Mouse (Mus musculus) limb, embryonic 10.5 days (tissue): ENCODE measurements around the gene Zfp451. TPM values are rescaled to one million over a fixed set of nuclear protein-coding genes. Genes with fewer than 3 reads are reported as not detected.
A peak's percentile ranks its signal among the peaks of the same experiment; 100 is the strongest.
"Not testable (repeated sequence)": the region's sequence is repeated elsewhere in the genome, so short reads cannot be mapped to it uniquely, and the experiment has no call there.

ENCODE experiments used
- DNase-seq: peaks from one replicate; pipeline ENCODE4 v3.0.0-alpha.2; 2017; ENCODE audit warnings: low spot score
- H3K27ac ChIP-seq: fragments of 300-500 bp; sonication (generic); 2 replicates; pipeline ENCODE4 v1.5.1; 2016; ENCODE audit warnings: mild to moderate bottlenecking
- H3K27me3 ChIP-seq: fragments of 300-500 bp; sonication (generic); 2 replicates; pipeline ENCODE4 v1.6.1; 2016; ENCODE audit warnings: low read depth, mild to moderate bottlenecking; ENCODE audit not compliant: poor library complexity, severe bottlenecking
- H3K36me3 ChIP-seq: fragments of 300-500 bp; sonication (generic); 2 replicates; pipeline ENCODE4 v1.6.1; 2016; ENCODE audit warnings: mild to moderate bottlenecking, moderate library complexity
- H3K4me1 ChIP-seq: fragments of 300-500 bp; sonication (generic); 2 replicates; pipeline ENCODE4 v1.6.1; 2016
- H3K4me3 ChIP-seq: fragments of 300-500 bp; sonication (generic); 2 replicates; pipeline ENCODE4 v1.5.1; 2016; ENCODE audit warnings: mild to moderate bottlenecking, moderate library complexity
- H3K9me3 ChIP-seq: fragments of 300-500 bp; sonication (generic); replicated peaks from 2 replicates; pipeline ENCODE4 v1.6.1; 2016; ENCODE audit warnings: mild to moderate bottlenecking
- WGBS: fragments of 180-500 bp; shearing (Covaris S2); methylation state at CpG from one replicate; pipeline ENCODE4 v1.1.7; 2016; 5-methylcytosine and 5-hydroxymethylcytosine counted together
- polyA plus RNA-seq: library from polyadenylated mRNA; unstranded; fragments of >200 nt; fragmentation: Nextera tagmentation; extraction: Ambion mirVana; gene quantifications from 2 replicates; pipeline ENCODE4 v1.2.1, GENCODE M21; 2016

The Zfp451 gene
- polyA plus RNA-seq, 1 experiment from 2014 or later: 36.1 TPM

- 92% methylated on average over 21 of the region's 21 CpGs for WGBS
Measured at GRCm38 (mm10) chr1:33754965-33755735, 59.2 kb downstream of the Zfp451 start.

DNA sequence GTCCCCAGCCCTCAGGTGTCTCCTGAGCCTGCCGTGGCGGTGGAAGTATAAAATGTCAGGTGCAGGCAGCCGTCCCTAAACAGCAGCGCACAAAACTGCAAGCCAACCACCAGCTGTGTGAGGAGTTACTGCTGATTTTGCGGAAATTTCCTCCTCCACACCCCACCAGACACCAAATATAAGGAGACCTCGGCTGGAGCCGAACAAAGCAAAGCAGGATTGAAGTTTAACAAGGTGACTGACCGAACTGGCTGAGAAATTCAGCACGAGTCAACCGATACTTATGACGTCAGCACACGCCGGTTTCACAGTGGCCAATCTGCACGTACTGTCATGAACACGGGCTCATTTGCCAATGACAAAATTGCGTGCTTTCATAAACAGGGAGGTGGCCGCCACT lies 60.3 kb downstream of the Zfp451 start:
- DNase-seq: no peak
- Histone ChIP-seq H3K9me3 (no peaks in the 10 kb centered on the region; the same call in 1 of the 2 replicates), H3K4me1 (peaks cover 23% of the 10 kb centered on the region), H3K4me3 (no peak overlapping the region), H3K27me3 (no peaks in the 10 kb centered on the region), H3K27ac (no peak overlapping the region), H3K36me3 (peaks cover 32% of the 10 kb centered on the region)
- 97% methylated on average over 17 of the region's 17 CpGs for WGBS

More at GRCm38 (mm10) chr1:33754965-33755735, 59.2 kb downstream of the Zfp451 start:
- Histone ChIP-seq H3K9me3 (no peaks in the 10 kb centered on the region; the same call in 1 of the 2 replicates), H3K27me3 (no peaks in the 10 kb centered on the region), H3K36me3 (peaks cover 31% of the 10 kb centered on the region), H3K4me3 (no peak overlapping the region), H3K4me1 (peaks cover 23% of the 10 kb centered on the region), H3K27ac (no peak overlapping the region)
- no peak for DNase-seq

DNA sequence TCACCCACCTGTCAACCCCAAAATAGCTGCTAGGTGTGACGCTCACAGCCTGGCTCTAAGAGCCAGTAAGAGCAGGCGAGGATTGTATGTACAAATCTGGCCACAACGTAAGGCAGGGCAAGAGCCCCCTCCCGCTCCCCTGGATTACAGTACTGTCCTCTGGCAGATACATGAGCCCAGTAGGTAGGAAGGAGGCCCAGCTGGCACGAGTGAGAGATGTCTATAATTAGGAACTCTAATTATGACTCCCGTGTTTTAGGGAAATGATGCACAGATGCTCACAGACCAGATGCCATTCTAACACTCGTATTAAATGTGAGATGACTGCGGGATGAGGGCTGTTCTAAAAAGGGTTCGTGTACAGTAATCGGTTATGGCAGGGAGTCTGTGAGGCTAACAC lies 63.1 kb downstream of the Zfp451 start:
- Histone ChIP-seq H3K36me3 (peaks cover 60% of the 10 kb centered on the region), H3K27me3 (no peaks in the 10 kb centered on the region), H3K27ac (no peak overlapping the region), H3K4me3 (no peak overlapping the region), H3K9me3 (no peaks in the 10 kb centered on the region; the same call in 1 of the 2 replicates), H3K4me1 (peaks cover 7% of the 10 kb centered on the region)
- 90% methylated on average over 10 of the region's 10 CpGs for WGBS
- no peak for DNase-seq

DNA sequence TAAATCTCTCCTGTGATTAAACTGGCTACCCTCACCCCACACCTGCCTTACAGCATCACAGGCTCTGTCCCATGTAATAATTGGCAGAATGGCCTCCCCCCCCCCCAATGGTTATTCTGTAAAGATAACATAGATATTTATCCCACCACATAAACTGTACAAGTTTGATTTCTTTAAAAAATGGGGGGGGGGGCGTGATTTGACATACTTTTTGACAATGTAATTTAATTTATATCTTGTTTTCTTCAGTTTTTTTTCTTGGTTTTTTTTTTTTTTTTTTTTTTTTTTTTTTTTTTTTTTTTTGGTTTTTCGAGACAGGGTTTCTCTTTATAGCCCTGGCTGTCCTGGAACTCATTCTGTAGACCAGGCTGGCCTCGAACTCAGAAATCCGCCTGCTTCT lies 64.7 kb downstream of the Zfp451 start:
- H3K36me3 ChIP-seq: peaks cover 71% of the 10 kb centered on the region
- H3K9me3 ChIP-seq, DNase-seq, H3K27ac ChIP-seq, H3K4me3 ChIP-seq, H3K4me1 ChIP-seq, H3K27me3 ChIP-seq: not testable (repeated sequence)
- 91% methylated on average over 4 of the region's 4 CpGs for WGBS

GRCm38 (mm10) chr1:33749109-33749508 lies 65.3 kb downstream of the Zfp451 start:
- H3K4me1 ChIP-seq: no peaks in the 10 kb centered on the region
- no peaks in the 10 kb centered on the region; the same call in 1 of the 2 replicates for H3K9me3 ChIP-seq
- H3K27me3 ChIP-seq: no peaks in the 10 kb centered on the region
- no peak overlapping the region for H3K4me3 ChIP-seq
- DNase-seq: no peak
- peaks cover 70% of the 10 kb centered on the region for H3K36me3 ChIP-seq
- no peak overlapping the region for H3K27ac ChIP-seq
- 95% methylated on average over 11 of the region's 11 CpGs for WGBS

DNA sequence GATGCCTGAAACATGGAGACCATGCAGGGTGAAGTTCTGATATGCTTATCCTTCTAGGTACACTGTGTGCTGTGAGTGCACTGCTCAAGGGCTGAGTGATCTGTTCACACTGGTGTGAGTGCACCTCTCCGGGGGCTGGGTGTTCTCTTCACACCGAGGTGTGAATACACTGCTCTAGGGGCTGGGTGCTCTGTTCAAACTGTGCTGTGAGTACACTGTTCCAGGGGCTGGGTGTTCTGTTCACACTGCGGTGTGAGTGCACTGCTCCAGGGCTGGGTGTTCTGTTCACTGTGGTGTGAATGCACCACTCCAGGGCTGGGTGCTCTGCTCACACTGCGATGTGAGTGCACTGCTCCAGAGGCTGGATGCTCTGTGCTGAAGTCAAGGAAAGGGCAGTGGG lies 68.5 kb downstream of the Zfp451 start:
- Histone ChIP-seq H3K9me3 (no peaks in the 10 kb centered on the region), H3K4me1 (no peaks in the 10 kb centered on the region), H3K27me3 (no peaks in the 10 kb centered on the region), H3K27ac (no peak overlapping the region), H3K36me3 (peaks cover 66% of the 10 kb centered on the region), H3K4me3 (no peak overlapping the region)
- DNase-seq: no peak
- 91% methylated on average over 4 of the region's 4 CpGs for WGBS

GRCm38 (mm10) chr1:33744815-33745214 lies 69.6 kb downstream of the Zfp451 start:
- not testable (repeated sequence) for H3K27ac ChIP-seq, H3K4me3 ChIP-seq, H3K9me3 ChIP-seq, H3K27me3 ChIP-seq, H3K4me1 ChIP-seq, DNase-seq
- peaks cover 77% of the 10 kb centered on the region for H3K36me3 ChIP-seq
- WGBS: 93% methylated on average over 9 of the region's 9 CpGs

GRCm38 (mm10) chr1:33742903-33743302 lies 71.5 kb downstream of the Zfp451 start:
- no peaks in the 10 kb centered on the region for H3K27me3 ChIP-seq
- peak; percentile 59 for DNase-seq
- no peaks in the 10 kb centered on the region for H3K9me3 ChIP-seq
- peaks cover 80% of the 10 kb centered on the region for H3K36me3 ChIP-seq
- no peak overlapping the region for H3K4me3 ChIP-seq
- WGBS: 27% methylated on average over 8 of the region's 8 CpGs
- no peaks in the 10 kb centered on the region for H3K4me1 ChIP-seq
- no peak overlapping the region for H3K27ac ChIP-seq

DNA sequence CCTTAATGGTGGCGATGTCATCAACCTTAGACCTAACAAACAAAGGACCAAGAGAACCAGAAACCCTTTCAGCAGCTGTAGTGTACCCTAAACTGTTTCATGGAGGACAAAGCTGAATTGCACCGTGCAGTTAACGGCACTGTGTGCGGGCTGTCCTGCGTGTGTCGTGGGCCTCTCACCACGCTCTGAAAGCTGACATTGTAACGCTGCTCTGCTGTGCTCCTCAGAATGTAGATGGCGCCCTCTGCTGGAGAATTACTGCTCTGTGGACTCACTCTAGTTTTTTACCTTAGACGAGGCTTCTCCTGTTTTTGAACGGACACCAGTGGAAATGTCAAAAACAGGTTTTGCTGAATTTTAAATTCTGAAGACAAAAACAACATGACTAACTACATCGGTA lies 75.1 kb downstream of the Zfp451 start:
- Histone ChIP-seq H3K4me1 (no peaks in the 10 kb centered on the region), H3K27me3 (no peaks in the 10 kb centered on the region), H3K36me3 (peaks cover 83% of the 10 kb centered on the region), H3K9me3 (no peaks in the 10 kb centered on the region), H3K4me3 (no peak overlapping the region), H3K27ac (no peak overlapping the region)
- 54% methylated on average over 12 of the region's 12 CpGs for WGBS
- DNase-seq: peak; percentile 81

- H3K27me3 ChIP-seq: no peaks in the 10 kb centered on the region
- H3K27ac ChIP-seq: no peak overlapping the region
- H3K36me3 ChIP-seq: peaks cover 83% of the 10 kb centered on the region
- 93% methylated on average over 11 of the region's 11 CpGs for WGBS
- no peaks in the 10 kb centered on the region for H3K9me3 ChIP-seq
- no peak for DNase-seq
- no peak overlapping the region for H3K4me3 ChIP-seq
- H3K4me1 ChIP-seq: no peaks in the 10 kb centered on the region
Measured at GRCm38 (mm10) chr1:33738681-33739278, 75.6 kb downstream of the Zfp451 start.

GRCm38 (mm10) chr1:33738281-33738680 lies 76.1 kb downstream of the Zfp451 start:
- no peak overlapping the region for H3K27ac ChIP-seq
- peaks cover 86% of the 10 kb centered on the region for H3K36me3 ChIP-seq
- no peak for DNase-seq
- no peak overlapping the region for H3K4me3 ChIP-seq
- no peaks in the 10 kb centered on the region for H3K4me1 ChIP-seq
- no peaks in the 10 kb centered on the region for H3K27me3 ChIP-seq
- H3K9me3 ChIP-seq: no peaks in the 10 kb centered on the region
- WGBS: 96% methylated on average over 11 of the region's 11 CpGs

DNA sequence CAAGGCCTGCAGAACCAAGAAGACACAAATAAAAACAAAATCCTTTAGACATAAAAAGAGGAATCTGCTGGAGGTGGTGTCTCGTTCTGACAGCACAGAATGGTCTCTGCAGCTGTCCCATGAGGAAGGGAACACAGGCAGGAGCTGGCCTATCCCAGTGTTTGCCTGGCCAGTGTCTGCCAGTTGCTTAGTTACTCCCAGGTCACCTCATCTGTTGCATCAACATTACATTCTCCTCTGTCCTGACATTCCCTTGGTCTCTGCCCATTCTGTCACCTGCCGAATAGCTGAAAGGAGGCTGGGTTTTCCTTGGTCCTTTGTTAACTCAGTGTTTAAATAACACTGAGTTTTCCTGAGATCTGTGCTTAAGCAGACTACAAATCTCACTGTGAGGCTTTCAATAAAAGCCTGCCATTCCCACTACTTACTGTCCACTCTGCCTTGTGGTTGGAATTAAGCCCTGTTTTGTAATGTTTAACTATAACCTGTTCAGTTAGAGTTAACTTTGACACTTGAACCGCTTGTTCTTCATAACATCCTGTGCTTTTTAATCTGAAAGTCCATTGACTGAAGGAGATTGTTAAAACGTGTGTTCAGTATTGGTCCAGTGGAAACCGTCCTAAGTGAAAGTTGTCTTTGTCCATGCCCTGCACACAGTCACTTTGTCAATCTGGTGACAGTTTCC lies 80.3 kb downstream of the Zfp451 start:
- Histone ChIP-seq H3K4me3 (no peak overlapping the region), H3K4me1 (no peaks in the 10 kb centered on the region), H3K36me3 (peaks cover 99% of the 10 kb centered on the region), H3K27me3 (no peaks in the 10 kb centered on the region), H3K27ac (no peak overlapping the region), H3K9me3 (no peaks in the 10 kb centered on the region)
- no peak for DNase-seq
- 85% methylated on average over 5 of the region's 5 CpGs for WGBS

DNA sequence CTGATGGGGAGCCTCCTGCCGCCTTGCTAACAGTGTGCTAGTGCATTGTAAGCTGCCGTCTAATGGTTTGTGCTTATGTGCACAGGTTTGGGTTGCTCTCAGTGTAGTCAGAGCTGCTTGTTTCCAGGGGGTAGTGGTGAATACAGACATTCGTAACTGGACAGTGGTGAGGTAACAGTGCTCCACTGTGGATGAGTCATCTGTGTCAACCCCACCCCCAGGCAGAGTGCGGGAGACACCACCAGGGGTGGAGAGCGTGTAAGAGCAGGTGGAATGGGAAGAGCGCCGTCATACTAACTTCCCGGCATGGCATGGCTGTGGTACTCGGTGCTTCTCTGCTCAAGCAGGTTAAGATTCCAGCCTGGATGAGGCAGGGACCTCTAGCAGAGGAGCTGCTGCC lies 81.4 kb downstream of the Zfp451 start:
- Histone ChIP-seq H3K27ac (no peak overlapping the region), H3K4me3 (no peak overlapping the region), H3K9me3 (no peaks in the 10 kb centered on the region), H3K27me3 (no peaks in the 10 kb centered on the region), H3K36me3 (peaks cover 99% of the 10 kb centered on the region), H3K4me1 (no peaks in the 10 kb centered on the region)
- 92% methylated on average over 9 of the region's 9 CpGs for WGBS
- DNase-seq: no peak
